Mouse (Mus musculus) heart, postnatal 25 days (tissue): Measurements from ENCODE around the gene Rps11. TPM values are rescaled to one million over a fixed set of nuclear protein-coding genes. Genes with fewer than 3 reads are reported as not detected.

Source experiments
- DNase-seq: peaks from one replicate; pipeline ENCODE4 v3.0.0; 2022; ENCODE audit warnings: low spot score
- intact Hi-C: fragments of 180-260 bp; cut with DNase I; formaldehyde crosslinking; loops from one replicate; pipeline ENCODE4 v1.15.1; 2025
- total RNA-seq, 2 experiments: library from RNA; stranded (reverse); gene quantifications; 2 replicates each; pipeline ENCODE4 v1.2.3; 2021

Gene Rps11
- total RNA-seq, 2 experiments from 2014 or later, result 517 to 569 TPM

- intact Hi-C loops, result no loop called here
- no peak for DNase-seq
Observed at GRCm38 (mm10) chr7:45094121-45094520, 30.1 kb downstream of the Rps11 start.

- DNase-seq, result no peak
- intact Hi-C loops, result no loop called here
Observed at GRCm38 (mm10) chr7:45093516-45093905, 30.7 kb downstream of the Rps11 start.

- no peak for DNase-seq
- intact Hi-C loops, result no loop called here
Observed at GRCm38 (mm10) chr7:45092828-45093515, 31.3 kb downstream of the Rps11 start.

GRCm38 (mm10) chr7:45092048-45092447 is 32.2 kb downstream of the Rps11 start, which contains the start of gene Rcn3:
Gene Rcn3 (minus strand): TSS chr7:45092221.
- peak; percentile 88 for DNase-seq
- intact Hi-C loops, result no loop called here

- intact Hi-C loops, result no loop called here
- peak; percentile 21 for DNase-seq
Observed at GRCm38 (mm10) chr7:45091001-45091990, 32.9 kb downstream of the Rps11 start.

- no peak for DNase-seq
- intact Hi-C loops, result no loop called here
Observed at GRCm38 (mm10) chr7:45090251-45090977, 33.8 kb downstream of the Rps11 start.

- DNase-seq, result no peak
- intact Hi-C loops, result no loop called here
Observed at GRCm38 (mm10) chr7:45088597-45088996, 35.6 kb downstream of the Rps11 start.

GRCm38 (mm10) chr7:45086084-45086483 is 38.2 kb downstream of the Rps11 start:
- intact Hi-C loops, result no loop called here
- DNase-seq, result no peak

GRCm38 (mm10) chr7:45083300-45083890 is 40.8 kb downstream of the Rps11 start:
- DNase-seq, result no peak
- intact Hi-C loops, result loop anchor here (2.0 kb wide), 1 partner anchor 19 kb away; the partner anchor contains the start of gene Fcgrt

- DNase-seq, result peak; percentile 68
- intact Hi-C loops, result loop anchor here (2.0 kb wide), 1 partner anchor 20 kb away; the partner anchor contains the start of gene Fcgrt
Observed at GRCm38 (mm10) chr7:45082401-45083299, 41.6 kb downstream of the Rps11 start.

- no peak for DNase-seq
- intact Hi-C loops, result no loop called here
Observed at GRCm38 (mm10) chr7:45081016-45081415, 43.2 kb downstream of the Rps11 start.

GRCm38 (mm10) chr7:45079856-45080255 is 44.4 kb downstream of the Rps11 start:
- DNase-seq, result peak; percentile 82
- intact Hi-C loops, result loop anchor here (2.0 to 10.0 kb wide), 2 partner anchors 117 to 225 kb away; no protein-coding TSS in a partner anchor

- intact Hi-C loops, result loop anchor here (1.0 to 10.0 kb wide), 3 partner anchors 58 to 226 kb away; partner anchors contain the start of genes Flt3l and Gm45713
- peak; percentile 41 for DNase-seq
Observed at GRCm38 (mm10) chr7:45078513-45078912, 45.7 kb downstream of the Rps11 start.

- intact Hi-C loops, result loop anchor here (1.0 to 10.0 kb wide), 3 partner anchors 58 to 227 kb away; partner anchors contain the start of genes Flt3l and Gm45713
- no peak for DNase-seq
Observed at GRCm38 (mm10) chr7:45077829-45078228, 46.4 kb downstream of the Rps11 start.

- intact Hi-C loops, result loop anchor here (10.0 kb wide), 1 partner anchor 227 kb away; no protein-coding TSS in a partner anchor
- DNase-seq, result no peak
Observed at GRCm38 (mm10) chr7:45077322-45077721, 46.9 kb downstream of the Rps11 start.

GRCm38 (mm10) chr7:45076501-45076900 is 47.7 kb downstream of the Rps11 start:
- DNase-seq, result no peak
- intact Hi-C loops, result loop anchor here (10.0 kb wide), 1 partner anchor 228 kb away; no protein-coding TSS in a partner anchor

- no peak for DNase-seq
- intact Hi-C loops, result loop anchor here (10.0 kb wide), 1 partner anchor 229 kb away; no protein-coding TSS in a partner anchor
Observed at GRCm38 (mm10) chr7:45075405-45075804, 48.8 kb downstream of the Rps11 start.

- intact Hi-C loops, result loop anchor here (10.0 kb wide), 1 partner anchor 231 kb away; no protein-coding TSS in a partner anchor
- DNase-seq, result no peak
Observed at GRCm38 (mm10) chr7:45073949-45074348, 50.3 kb downstream of the Rps11 start.
